Mouse (Mus musculus) forebrain, embryonic 16.5 days (tissue): ENCODE measurements around the gene Vmn1r6. TPM values are rescaled to one million over a fixed set of nuclear protein-coding genes. Genes with fewer than 3 reads are reported as not detected.
"Not testable (repeated sequence)": the region's sequence is repeated elsewhere in the genome, so short reads cannot be mapped to it uniquely, and the experiment has no call there.

ENCODE experiments used
- ATAC-seq: fragments of 200-750 bp; cut with Nextera tagmentation; 2 replicates; pipeline ENCODE4 v1.8.0; 2017; ENCODE audit warnings: mild to moderate bottlenecking, moderate library complexity
- H3K27ac ChIP-seq: fragments of 300-500 bp; sonication (generic); 2 replicates; pipeline ENCODE4 v1.5.1; 2014; ENCODE audit warnings: low read length, control low read depth
- H3K27me3 ChIP-seq: fragments of 300-500 bp; sonication (generic); replicated peaks from 2 replicates; pipeline ENCODE4 v1.6.1; 2014; ENCODE audit warnings: low read length; ENCODE audit not compliant: control insufficient read depth, insufficient read depth
- H3K36me3 ChIP-seq: fragments of 300-500 bp; sonication (generic); 2 replicates; pipeline ENCODE4 v1.6.1; 2014; ENCODE audit not compliant: control insufficient read depth, insufficient read depth
- H3K4me1 ChIP-seq: fragments of 300-500 bp; sonication (generic); replicated peaks from 2 replicates; pipeline ENCODE4 v1.6.1; 2014; ENCODE audit warnings: low read length; ENCODE audit not compliant: control insufficient read depth, insufficient read depth
- H3K4me2 ChIP-seq: fragments of 300-500 bp; sonication (generic); 2 replicates; pipeline ENCODE4 v1.6.1; 2014; ENCODE audit warnings: mild to moderate bottlenecking, low read length, control low read depth
- H3K4me3 ChIP-seq: fragments of 300-500 bp; sonication (generic); replicated peaks from 2 replicates; pipeline ENCODE4 v1.5.1; 2014; ENCODE audit warnings: mild to moderate bottlenecking, low read length, control low read depth
- H3K9ac ChIP-seq: fragments of 300-500 bp; sonication (generic); replicated peaks from 2 replicates; pipeline ENCODE4 v1.6.1; 2014; ENCODE audit warnings: low read depth, low read length, control low read depth
- H3K9me3 ChIP-seq: fragments of 300-500 bp; sonication (generic); 2 replicates; pipeline ENCODE4 v1.6.1; 2016; ENCODE audit warnings: low read length; ENCODE audit not compliant: control insufficient read depth
- WGBS: fragments of 180-500 bp; shearing (Covaris S2); extraction: QIAGEN DNeasy Blood & Tissue Kit; methylation state at CpG from one replicate; pipeline ENCODE4 v1.1.7; 2014; 5-methylcytosine and 5-hydroxymethylcytosine counted together
- polyA plus RNA-seq: library from polyadenylated mRNA; unstranded; fragments of >200 nt; fragmentation: Nextera tagmentation; extraction: Ambion mirVana; gene quantifications from 2 replicates; pipeline ENCODE4 v1.2.1, GENCODE M21; 2015

The Vmn1r6 gene
- not detected in 2 replicates for polyA plus RNA-seq

- ATAC-seq: no peak
These were observed at the start of gene Vmn1r6 for GRCm38 (mm10) chr6:56996943-56997342. TSS of gene Vmn1r6 (plus strand) at chr6:56997243.

DNA sequence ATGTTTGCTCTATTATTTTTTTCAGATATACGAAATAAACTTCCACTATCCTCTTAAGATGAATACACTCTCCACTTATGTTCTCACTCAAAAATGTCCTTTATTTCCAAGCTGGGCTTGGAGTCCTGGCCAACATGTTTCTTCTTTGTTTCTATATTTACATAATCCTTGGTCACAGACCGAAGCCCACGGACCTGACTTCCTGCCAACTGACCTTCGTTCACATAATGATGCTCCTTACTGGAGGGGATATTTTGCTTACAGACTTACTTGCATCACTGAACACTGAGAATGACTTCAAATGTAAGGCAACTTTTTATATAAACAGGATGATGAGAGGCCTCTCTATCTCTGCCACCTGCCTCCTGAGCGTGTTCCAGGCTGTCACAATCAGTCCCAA, 40.6 kb upstream of the Vmn1r6 start:
- no peak overlapping the region for H3K27ac ChIP-seq
- no peaks in the 10 kb centered on the region for H3K36me3 ChIP-seq
- H3K4me1 ChIP-seq: no peaks in the 10 kb centered on the region
- no peak for ATAC-seq
- H3K9me3 ChIP-seq: no peaks in the 10 kb centered on the region
- WGBS: 72% methylated on average over 5 of the region's 5 CpGs
- H3K9ac ChIP-seq: no peak overlapping the region
- H3K27me3 ChIP-seq: no peaks in the 10 kb centered on the region
- no peak overlapping the region for H3K4me3 ChIP-seq
- H3K4me2 ChIP-seq: no peak overlapping the region

More at GRCm38 (mm10) chr6:56996943-56997342, at the start of gene Vmn1r6:
- 88% methylated on average over 2 of the region's 2 CpGs for WGBS
- Histone ChIP-seq H3K27ac (no peak within 1 kb of the TSS), H3K9me3 (no peaks in the 10 kb centered on the region), H3K27me3 (no peaks in the 10 kb centered on the region), H3K36me3 (no peaks in the 10 kb centered on the region), H3K9ac (no peak within 1 kb of the TSS), H3K4me2 (no peak within 1 kb of the TSS), H3K4me1 (no peaks in the 10 kb centered on the region), H3K4me3 (no peak within 1 kb of the TSS)

- H3K4me1 ChIP-seq: no peaks in the 10 kb centered on the region
- no peaks in the 10 kb centered on the region for H3K9me3 ChIP-seq
- H3K27me3 ChIP-seq: no peaks in the 10 kb centered on the region
- H3K4me2 ChIP-seq: no peak within 1 kb of the TSS
- H3K27ac ChIP-seq: no peak within 1 kb of the TSS
- no peak within 1 kb of the TSS for H3K9ac ChIP-seq
- no peaks in the 10 kb centered on the region for H3K36me3 ChIP-seq
- ATAC-seq: no peak
- H3K4me3 ChIP-seq: no peak within 1 kb of the TSS
These were observed 27.1 kb upstream of the Vmn1r6 start, which contains the start of gene Vmn1r5 for GRCm38 (mm10) chr6:56969973-56970372. TSS of gene Vmn1r5 (plus strand) at chr6:56970273.

DNA sequence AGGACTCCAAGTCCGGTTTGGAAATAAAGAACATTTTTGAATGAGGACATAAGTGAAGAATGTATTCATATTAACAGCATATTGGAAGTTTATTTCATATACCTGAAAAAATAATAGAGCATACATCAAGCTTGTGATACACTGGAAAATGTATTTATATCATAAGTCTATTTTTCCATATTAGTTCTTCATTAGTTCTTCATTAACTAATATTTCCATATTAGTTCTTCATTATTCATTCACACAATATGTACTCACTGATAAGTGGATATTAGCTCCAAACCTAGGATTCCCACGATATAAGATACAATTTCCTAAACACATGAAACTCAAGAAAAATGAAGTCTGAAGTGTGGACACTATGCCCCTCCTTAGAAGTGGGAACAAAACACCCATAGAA, 28.2 kb downstream of the Vmn1r6 start, which contains the start of gene Vmn1r7:
Gene Vmn1r7 (minus strand): TSS at position 101 of the 400 bp plus-strand sequence.
- H3K27ac ChIP-seq, H3K27me3 ChIP-seq, H3K4me2 ChIP-seq, H3K9me3 ChIP-seq, H3K4me3 ChIP-seq, ATAC-seq, H3K36me3 ChIP-seq, H3K4me1 ChIP-seq, H3K9ac ChIP-seq: not testable (repeated sequence)
- WGBS: 94% methylated on average over 2 of the region's 2 CpGs

DNA sequence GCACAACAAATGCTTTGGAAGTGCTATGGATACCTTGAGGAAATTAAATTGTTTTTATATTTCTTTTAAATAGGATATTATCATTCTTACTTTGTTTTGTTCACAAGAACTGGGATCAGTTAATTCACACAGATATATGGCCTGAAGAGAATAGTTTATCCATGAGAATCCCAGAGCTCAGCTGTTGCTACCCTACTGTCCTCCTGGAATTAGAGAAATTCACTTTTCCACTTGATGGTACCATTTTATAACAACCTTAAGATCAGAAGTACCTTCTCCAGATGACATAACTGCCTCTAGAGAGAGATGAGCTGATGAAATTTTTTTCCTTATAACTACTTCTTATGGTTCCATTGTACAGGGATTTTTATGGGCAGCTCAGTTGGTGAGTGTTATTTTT, 34.9 kb downstream of the Vmn1r6 start, which contains the start of gene Vmn1r8:
Gene Vmn1r8 (plus strand): TSS at position 301 of the 400 bp plus-strand sequence.
- Histone ChIP-seq H3K4me1 (no peaks in the 10 kb centered on the region), H3K27me3 (no peaks in the 10 kb centered on the region), H3K9ac (no peak within 1 kb of the TSS), H3K9me3 (no peaks in the 10 kb centered on the region), H3K4me2 (no peak within 1 kb of the TSS), H3K27ac (no peak within 1 kb of the TSS), H3K4me3 (no peak within 1 kb of the TSS), H3K36me3 (no peaks in the 10 kb centered on the region)
- no peak for ATAC-seq

- Histone ChIP-seq H3K27ac (no peak overlapping the region), H3K4me2 (no peak overlapping the region), H3K4me1 (no peaks in the 10 kb centered on the region), H3K9ac (no peak overlapping the region), H3K4me3 (no peak overlapping the region), H3K9me3 (no peaks in the 10 kb centered on the region), H3K27me3 (no peaks in the 10 kb centered on the region), H3K36me3 (no peaks in the 10 kb centered on the region)
- ATAC-seq: no peak
- 87% methylated on average over 2 of the region's 2 CpGs for WGBS
These were observed 37.6 kb downstream of the Vmn1r6 start for GRCm38 (mm10) chr6:57034674-57035073.

Other genes starting within 250 kb of the Vmn1r6 start
- 31.1 and 36.5 TPM in 2 replicates for gene Kbtbd2, start 199.4 kb upstream of the Vmn1r6 start, polyA plus RNA-seq
- gene Fkbp9, start 165.2 kb upstream of the Vmn1r6 start, polyA plus RNA-seq: 27.5 and 40.8 TPM in 2 replicates
- gene Nt5c3, start 73.3 kb upstream of the Vmn1r6 start, polyA plus RNA-seq: 166 and 178 TPM in 2 replicates
- 0.42 and 0.46 TPM in 2 replicates for gene Vmn1r4, start 73.2 kb upstream of the Vmn1r6 start, polyA plus RNA-seq
- gene Vmn1r5, start 27.0 kb upstream of the Vmn1r6 start, polyA plus RNA-seq: not detected in 2 replicates
- not detected in 2 replicates for gene Vmn1r7, start 28.1 kb downstream of the Vmn1r6 start, polyA plus RNA-seq
- gene Vmn1r8, start 35.0 kb downstream of the Vmn1r6 start, polyA plus RNA-seq: not detected in 2 replicates
- not detected in 2 replicates for gene Vmn1r9, start 69.5 kb downstream of the Vmn1r6 start, polyA plus RNA-seq
- gene Vmn1r10, start 112.2 kb downstream of the Vmn1r6 start, polyA plus RNA-seq: not detected in 2 replicates
- gene Vmn1r11, start 136.2 kb downstream of the Vmn1r6 start, polyA plus RNA-seq: not detected in 2 replicates
- not detected in 2 replicates for gene Vmn1r12, start 159.7 kb downstream of the Vmn1r6 start, polyA plus RNA-seq
- not detected in 2 replicates for gene Vmn1r13, start 206.0 kb downstream of the Vmn1r6 start, polyA plus RNA-seq
- not detected in 2 replicates for gene Vmn1r14, start 234.4 kb downstream of the Vmn1r6 start, polyA plus RNA-seq